Mouse (Mus musculus): ENCODE data around the gene Tm4sf1.

- TF ChIP-seq POLR2A (IDR thresholded peaks at IDR 0.05; ENCODE audit: control insufficient read depth, low read depth, low read length) (no peak), CTCF (IDR thresholded peaks at IDR 0.05; ENCODE audit: control insufficient read depth, insufficient read depth, insufficient replicate concordance, low read depth, low read length) (no peak)
Observed at GRCm38 (mm10) chr3:57276821-57277220, 25.0 kb downstream of the Tm4sf1 start.

All from testis, adult 2 months (tissue).